Mouse (Mus musculus): ENCODE results near the gene Plekho1. TPM values are rescaled to one million over a fixed set of nuclear protein-coding genes. Genes with fewer than 3 reads are reported as not detected.
"Not testable (repeated sequence)": the region's sequence is repeated elsewhere in the genome, so short reads cannot be mapped to it uniquely, and the experiment has no call there.

The Plekho1 gene
- total RNA-seq, 4 experiments from 2014 or later, result 16.8 to 33.6 (median 28.7) TPM

- no peak for DNase-seq
Measured at GRCm38 (mm10) chr3:95978265-95978664, 17.5 kb downstream of the Plekho1 start.

GRCm38 (mm10) chr3:95977587-95977986 lies 18.2 kb downstream of the Plekho1 start:
- DNase-seq, result not testable (repeated sequence)

GRCm38 (mm10) chr3:95977079-95977478 lies 18.7 kb downstream of the Plekho1 start:
- DNase-seq, result no peak

- no peak for DNase-seq
Measured at GRCm38 (mm10) chr3:95972873-95973634, 22.7 kb downstream of the Plekho1 start.

GRCm38 (mm10) chr3:95972251-95972872 lies 23.4 kb downstream of the Plekho1 start:
- DNase-seq, result no peak

GRCm38 (mm10) chr3:95970661-95971060 lies 25.1 kb downstream of the Plekho1 start:
- not testable (repeated sequence) for DNase-seq

- no peak for DNase-seq
Measured at GRCm38 (mm10) chr3:95969277-95969676, 26.5 kb downstream of the Plekho1 start.

- DNase-seq, result no peak
Measured at GRCm38 (mm10) chr3:95965518-95966451, 30.0 kb downstream of the Plekho1 start.

GRCm38 (mm10) chr3:95963681-95964080 lies 32.1 kb downstream of the Plekho1 start:
- DNase-seq, result no peak

GRCm38 (mm10) chr3:95963230-95963629 lies 32.6 kb downstream of the Plekho1 start:
- no peak for DNase-seq

- not testable (repeated sequence) for DNase-seq
Measured at GRCm38 (mm10) chr3:95962182-95962581, 33.6 kb downstream of the Plekho1 start.

GRCm38 (mm10) chr3:95959807-95960206 lies 36.0 kb downstream of the Plekho1 start:
- DNase-seq, result no peak

- no peak for DNase-seq
Measured at GRCm38 (mm10) chr3:95959082-95959481, 36.7 kb downstream of the Plekho1 start.

- DNase-seq, result no peak
Measured at GRCm38 (mm10) chr3:95957359-95958148, 38.2 kb downstream of the Plekho1 start.

- no peak for DNase-seq
Measured at GRCm38 (mm10) chr3:95955318-95955717, 40.5 kb downstream of the Plekho1 start.

- not testable (repeated sequence) for DNase-seq
Measured at GRCm38 (mm10) chr3:95954648-95955173, 41.1 kb downstream of the Plekho1 start.

GRCm38 (mm10) chr3:95953522-95953921 lies 42.3 kb downstream of the Plekho1 start:
- no peak for DNase-seq

GRCm38 (mm10) chr3:95953023-95953422 lies 42.8 kb downstream of the Plekho1 start:
- DNase-seq, result no peak

GRCm38 (mm10) chr3:95951566-95951965 lies 44.2 kb downstream of the Plekho1 start:
- not testable (repeated sequence) for DNase-seq

- DNase-seq, result peak; percentile 84
Measured at GRCm38 (mm10) chr3:95950763-95951551, 44.8 kb downstream of the Plekho1 start.

GRCm38 (mm10) chr3:95948325-95948724 lies 47.5 kb downstream of the Plekho1 start:
- DNase-seq, result no peak

Data from adrenal gland, adult 8-10 months (tissue).